Mouse (Mus musculus) midbrain, embryonic 15.5 days (tissue): ENCODE measurements around the gene Fam20a. TPM values are rescaled to one million over a fixed set of nuclear protein-coding genes. Genes with fewer than 3 reads are reported as not detected.
A peak's percentile ranks its signal among the peaks of the same experiment; 100 is the strongest.

Source experiments
- ATAC-seq: fragments of 200-750 bp; cut with Nextera tagmentation; replicated peaks from 2 replicates; pipeline ENCODE4 v1.8.0; 2017; ENCODE audit warnings: moderate TSS enrichment
- H3K27ac ChIP-seq: fragments of 300-500 bp; sonication (generic); 2 replicates; pipeline ENCODE4 v1.5.1; 2015; ENCODE audit warnings: mild to moderate bottlenecking, inconsistent platforms
- H3K27me3 ChIP-seq: fragments of 300-500 bp; sonication (generic); replicated peaks from 2 replicates; pipeline ENCODE4 v1.6.1; 2015; ENCODE audit warnings: inconsistent platforms
- H3K36me3 ChIP-seq: fragments of 300-500 bp; sonication (generic); replicated peaks from 2 replicates; pipeline ENCODE4 v1.6.1; 2015; ENCODE audit warnings: inconsistent platforms
- H3K4me1 ChIP-seq: fragments of 300-500 bp; sonication (generic); 2 replicates; pipeline ENCODE4 v1.6.1; 2015; ENCODE audit warnings: inconsistent platforms
- H3K4me2 ChIP-seq: fragments of 300-500 bp; sonication (generic); 2 replicates; pipeline ENCODE4 v1.6.1; 2015; ENCODE audit warnings: inconsistent platforms, mild to moderate bottlenecking, moderate library complexity
- H3K4me3 ChIP-seq: fragments of 300-500 bp; sonication (generic); 2 replicates; pipeline ENCODE4 v1.5.1; 2015; ENCODE audit warnings: mild to moderate bottlenecking, inconsistent platforms
- H3K9ac ChIP-seq: fragments of 300-500 bp; sonication (generic); 2 replicates; pipeline ENCODE4 v1.6.1; 2015; ENCODE audit warnings: mild to moderate bottlenecking, inconsistent platforms
- H3K9me3 ChIP-seq: fragments of 300-500 bp; sonication (generic); 2 replicates; pipeline ENCODE4 v1.6.1; 2016; ENCODE audit warnings: inconsistent platforms
- WGBS: fragments of 180-500 bp; shearing (Covaris S2); methylation state at CpG from one replicate; pipeline ENCODE4 v1.1.7; 2015; ENCODE audit warnings: mixed read lengths; 5-methylcytosine and 5-hydroxymethylcytosine counted together
- polyA plus RNA-seq: library from polyadenylated mRNA; unstranded; fragments of >200 nt; fragmentation: Nextera tagmentation; extraction: Ambion mirVana; gene quantifications from 2 replicates; pipeline ENCODE4 v1.2.1, GENCODE M21; 2015

Fam20a gene
- polyA plus RNA-seq: 4.1 and 4.3 TPM in 2 replicates

DNA sequence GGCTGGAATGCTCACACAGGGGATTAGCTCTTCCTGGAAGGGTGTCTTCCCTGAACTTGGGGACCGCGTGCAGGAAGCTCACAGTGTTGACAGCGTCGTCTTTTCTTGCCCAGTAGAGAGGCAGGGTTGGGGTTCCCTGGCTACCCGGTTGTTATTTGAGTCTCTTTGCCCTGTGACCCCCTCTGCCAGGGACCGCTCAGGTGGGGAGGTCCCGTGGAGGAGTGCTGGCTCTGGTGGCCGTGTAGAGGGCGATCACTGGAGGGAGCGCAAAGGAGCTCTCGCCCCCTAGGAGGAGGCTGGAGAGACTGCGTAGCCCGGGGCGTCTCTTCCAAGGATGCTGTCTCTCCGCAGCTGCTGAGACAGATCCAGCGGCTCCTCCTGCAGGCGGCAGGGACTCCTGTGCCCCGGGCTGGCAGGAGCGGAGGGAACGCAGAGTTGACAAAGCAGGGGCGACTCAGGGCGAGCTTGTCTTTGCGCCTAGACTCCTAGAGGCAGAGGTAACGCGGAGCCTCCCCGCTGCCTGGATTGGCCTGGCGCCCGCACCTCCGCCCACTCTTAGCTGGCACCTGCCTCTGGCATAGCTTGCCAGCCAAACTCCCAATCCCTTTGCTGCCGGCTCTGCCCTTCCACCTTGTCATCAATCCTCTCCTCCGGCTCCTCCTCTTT is at the start of gene Fam20a:
TSS of gene Fam20a (minus strand) at position 499 of the 666 bp plus-strand sequence.
- H3K4me2 ChIP-seq: peak within 1 kb of the TSS; percentile 83
- no peak within 1 kb of the TSS for H3K27ac ChIP-seq
- H3K4me1 ChIP-seq: peaks cover 17% of the 10 kb centered on the region
- H3K36me3 ChIP-seq: no peaks in the 10 kb centered on the region
- 1% methylated on average over 31 of the region's 31 CpGs for WGBS
- H3K27me3 ChIP-seq: peaks cover 6% of the 10 kb centered on the region
- H3K9me3 ChIP-seq: no peaks in the 10 kb centered on the region
- ATAC-seq: peak; percentile 76
- peak within 1 kb of the TSS; percentile 35 for H3K9ac ChIP-seq
- H3K4me3 ChIP-seq: peak within 1 kb of the TSS; percentile 45

DNA sequence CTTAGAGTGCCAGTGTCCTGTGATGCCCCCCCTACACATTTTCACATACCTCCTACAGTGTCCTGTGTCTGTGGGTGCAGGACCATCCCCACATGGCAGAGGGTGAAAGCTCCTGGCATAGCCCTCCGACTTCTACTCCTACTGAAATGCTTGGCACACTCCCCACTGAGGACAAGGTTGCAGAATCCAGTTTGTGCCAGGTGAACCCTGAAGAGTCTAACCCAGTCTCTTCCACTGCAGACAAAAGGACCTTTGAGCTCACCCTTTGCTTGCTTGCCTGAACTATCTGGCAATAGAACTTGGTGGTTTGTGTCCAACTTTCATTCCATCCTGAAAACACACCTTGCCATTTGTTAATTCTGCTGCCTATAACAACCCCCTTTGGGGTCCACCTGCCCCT is 49.3 kb upstream of the Fam20a start:
- no peaks in the 10 kb centered on the region for H3K9me3 ChIP-seq
- no peaks in the 10 kb centered on the region for H3K27me3 ChIP-seq
- H3K9ac ChIP-seq: no peak overlapping the region
- H3K4me2 ChIP-seq: no peak overlapping the region
- H3K36me3 ChIP-seq: no peaks in the 10 kb centered on the region
- 95% methylated on average over 1 of the region's 1 CpGs for WGBS
- ATAC-seq: no peak
- no peaks in the 10 kb centered on the region for H3K4me1 ChIP-seq
- H3K4me3 ChIP-seq: no peak overlapping the region
- no peak overlapping the region for H3K27ac ChIP-seq

DNA sequence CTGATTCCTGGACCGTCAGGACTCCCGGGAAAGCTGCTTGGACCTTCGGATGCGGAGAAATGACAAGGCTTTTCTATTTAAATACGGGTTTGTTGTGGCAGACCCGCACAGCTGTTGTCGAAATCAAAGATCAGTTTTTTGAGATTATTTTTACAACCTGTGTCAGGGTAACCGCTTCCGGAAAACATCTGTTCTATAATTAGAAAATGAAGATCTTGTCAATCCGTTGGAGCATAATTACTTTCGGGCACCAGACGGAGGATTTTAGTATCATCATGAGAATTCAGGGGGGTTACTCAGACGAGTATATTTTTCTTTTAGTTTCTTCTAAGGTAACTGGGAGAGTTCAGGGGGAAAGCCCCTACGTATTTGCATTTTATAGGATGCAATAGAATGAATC is 48.1 kb upstream of the Fam20a start:
- no peak overlapping the region for H3K9ac ChIP-seq
- 75% methylated on average over 14 of the region's 14 CpGs for WGBS
- no peaks in the 10 kb centered on the region for H3K9me3 ChIP-seq
- no peak overlapping the region for H3K27ac ChIP-seq
- H3K4me2 ChIP-seq: no peak overlapping the region
- H3K27me3 ChIP-seq: no peaks in the 10 kb centered on the region
- no peak for ATAC-seq
- H3K36me3 ChIP-seq: no peaks in the 10 kb centered on the region
- no peak overlapping the region for H3K4me3 ChIP-seq
- H3K4me1 ChIP-seq: no peaks in the 10 kb centered on the region

DNA sequence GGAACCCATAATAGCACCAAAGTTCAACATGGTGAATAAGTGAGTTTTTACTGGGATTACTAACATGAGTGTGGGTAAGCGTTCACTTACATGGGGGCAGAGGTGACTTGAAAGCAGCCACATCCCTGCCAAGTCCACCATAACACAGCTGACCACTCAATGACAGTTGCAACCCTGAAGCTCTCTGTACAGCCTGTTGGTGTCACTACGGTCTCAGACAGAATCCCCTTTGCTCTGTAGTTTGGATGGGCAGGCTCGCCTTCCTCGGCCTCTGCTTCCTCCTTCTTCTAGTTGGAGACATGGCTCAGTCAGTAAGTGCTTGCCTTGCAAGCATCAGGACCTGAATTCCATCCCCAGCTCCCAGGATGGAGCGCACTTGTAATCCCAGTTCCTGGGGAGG is 47.0 kb upstream of the Fam20a start:
- no peak for ATAC-seq
- H3K4me3 ChIP-seq: no peak overlapping the region

DNA sequence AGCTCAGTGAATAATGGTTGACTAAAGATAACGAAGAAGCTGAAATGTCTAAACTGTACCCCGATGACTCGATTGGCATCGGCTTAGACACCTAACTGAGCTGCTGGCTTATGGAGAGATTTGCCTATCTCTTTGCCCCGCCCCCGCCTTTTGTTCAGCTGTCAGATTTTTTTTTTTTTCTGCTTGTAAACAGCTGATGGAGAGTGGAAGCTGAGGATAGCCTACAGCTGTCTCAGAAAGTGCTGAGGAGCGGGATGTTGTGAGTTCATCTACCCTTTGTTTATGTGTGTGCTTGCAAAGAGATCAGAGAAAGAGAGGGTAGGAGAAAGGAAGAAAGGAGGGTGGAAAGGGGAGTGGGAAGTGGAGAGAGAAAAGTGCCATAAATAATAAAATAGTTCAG is 38.0 kb upstream of the Fam20a start:
- no peaks in the 10 kb centered on the region for H3K4me1 ChIP-seq
- no peaks in the 10 kb centered on the region for H3K27me3 ChIP-seq
- H3K36me3 ChIP-seq: no peaks in the 10 kb centered on the region
- WGBS: 89% methylated on average over 7 of the region's 7 CpGs
- no peak overlapping the region for H3K9ac ChIP-seq
- H3K9me3 ChIP-seq: no peaks in the 10 kb centered on the region
- no peak overlapping the region for H3K4me2 ChIP-seq
- no peak overlapping the region for H3K27ac ChIP-seq
- H3K4me3 ChIP-seq: no peak overlapping the region
- no peak for ATAC-seq

More for the DNA sequence above, 47.0 kb upstream of the Fam20a start:
- Histone ChIP-seq H3K4me2 (no peak overlapping the region), H3K36me3 (no peaks in the 10 kb centered on the region), H3K27me3 (no peaks in the 10 kb centered on the region), H3K4me1 (no peaks in the 10 kb centered on the region), H3K9me3 (no peaks in the 10 kb centered on the region), H3K9ac (no peak overlapping the region), H3K27ac (no peak overlapping the region)
- 87% methylated on average over 5 of the region's 5 CpGs for WGBS

DNA sequence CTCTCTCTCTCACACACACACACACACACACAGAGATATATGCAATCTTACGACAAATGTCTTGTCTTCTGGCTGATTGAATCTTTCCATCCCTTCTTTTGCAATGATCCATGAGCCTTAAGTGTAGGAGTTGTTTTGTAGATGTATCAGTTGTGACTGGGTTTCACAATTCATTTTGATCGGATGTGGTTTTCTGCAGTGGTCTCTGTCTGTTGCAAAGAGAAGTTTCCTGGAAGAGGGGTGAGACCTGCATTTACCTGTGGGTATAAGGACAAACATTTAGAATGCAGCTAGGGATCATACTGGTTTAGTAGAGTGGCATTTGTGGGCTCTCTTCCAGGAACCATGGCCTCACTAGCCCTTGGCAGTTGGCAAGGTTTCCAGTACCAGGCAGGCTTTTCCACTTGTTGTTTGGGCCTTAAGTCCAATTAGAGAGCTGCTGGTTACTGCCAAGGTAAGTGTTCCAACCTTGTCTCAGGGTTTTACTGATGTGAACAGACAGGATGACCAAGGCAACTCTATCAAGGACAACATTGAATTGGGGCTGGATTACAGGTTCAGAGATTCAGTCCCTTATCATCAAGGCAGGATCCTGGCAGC is 36.6 kb upstream of the Fam20a start:
- Histone ChIP-seq H3K4me1 (no peaks in the 10 kb centered on the region), H3K9me3 (no peaks in the 10 kb centered on the region), H3K4me3 (no peak overlapping the region), H3K27ac (no peak overlapping the region), H3K27me3 (no peaks in the 10 kb centered on the region), H3K36me3 (no peaks in the 10 kb centered on the region), H3K9ac (no peak overlapping the region), H3K4me2 (no peak overlapping the region)
- 93% methylated on average over 2 of the region's 2 CpGs for WGBS
- ATAC-seq: no peak

DNA sequence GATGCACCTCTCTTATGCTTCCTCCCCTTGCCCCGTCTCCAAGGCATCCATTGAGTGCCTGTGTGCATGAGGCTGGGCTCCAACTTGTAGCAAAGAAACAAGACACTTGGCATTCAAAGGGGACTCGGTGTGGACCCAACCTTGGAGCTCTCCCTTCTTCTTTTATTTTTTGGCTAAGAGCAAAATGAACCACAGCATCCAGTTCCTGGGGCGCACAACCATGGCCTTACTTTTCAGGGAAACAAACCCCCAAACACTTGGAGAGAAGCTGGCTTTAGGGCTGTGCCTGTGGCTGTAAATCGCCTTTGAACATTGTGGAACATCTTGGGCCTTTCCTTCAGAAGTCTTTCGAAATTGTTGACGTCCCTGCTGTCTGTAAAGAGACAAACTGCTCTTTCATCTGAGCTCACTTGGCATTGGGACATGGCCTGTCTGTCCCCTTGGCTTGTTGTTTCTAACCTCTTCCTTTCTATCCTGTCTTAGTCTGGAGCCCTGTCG is 32.1 kb upstream of the Fam20a start:
- H3K4me3 ChIP-seq: no peak overlapping the region
- H3K36me3 ChIP-seq: no peaks in the 10 kb centered on the region
- ATAC-seq: no peak
- H3K4me2 ChIP-seq: no peak overlapping the region
- no peaks in the 10 kb centered on the region for H3K9me3 ChIP-seq
- no peaks in the 10 kb centered on the region for H3K27me3 ChIP-seq
- H3K4me1 ChIP-seq: peaks cover 8% of the 10 kb centered on the region
- no peak overlapping the region for H3K9ac ChIP-seq
- 74% methylated on average over 7 of the region's 7 CpGs for WGBS
- H3K27ac ChIP-seq: no peak overlapping the region

DNA sequence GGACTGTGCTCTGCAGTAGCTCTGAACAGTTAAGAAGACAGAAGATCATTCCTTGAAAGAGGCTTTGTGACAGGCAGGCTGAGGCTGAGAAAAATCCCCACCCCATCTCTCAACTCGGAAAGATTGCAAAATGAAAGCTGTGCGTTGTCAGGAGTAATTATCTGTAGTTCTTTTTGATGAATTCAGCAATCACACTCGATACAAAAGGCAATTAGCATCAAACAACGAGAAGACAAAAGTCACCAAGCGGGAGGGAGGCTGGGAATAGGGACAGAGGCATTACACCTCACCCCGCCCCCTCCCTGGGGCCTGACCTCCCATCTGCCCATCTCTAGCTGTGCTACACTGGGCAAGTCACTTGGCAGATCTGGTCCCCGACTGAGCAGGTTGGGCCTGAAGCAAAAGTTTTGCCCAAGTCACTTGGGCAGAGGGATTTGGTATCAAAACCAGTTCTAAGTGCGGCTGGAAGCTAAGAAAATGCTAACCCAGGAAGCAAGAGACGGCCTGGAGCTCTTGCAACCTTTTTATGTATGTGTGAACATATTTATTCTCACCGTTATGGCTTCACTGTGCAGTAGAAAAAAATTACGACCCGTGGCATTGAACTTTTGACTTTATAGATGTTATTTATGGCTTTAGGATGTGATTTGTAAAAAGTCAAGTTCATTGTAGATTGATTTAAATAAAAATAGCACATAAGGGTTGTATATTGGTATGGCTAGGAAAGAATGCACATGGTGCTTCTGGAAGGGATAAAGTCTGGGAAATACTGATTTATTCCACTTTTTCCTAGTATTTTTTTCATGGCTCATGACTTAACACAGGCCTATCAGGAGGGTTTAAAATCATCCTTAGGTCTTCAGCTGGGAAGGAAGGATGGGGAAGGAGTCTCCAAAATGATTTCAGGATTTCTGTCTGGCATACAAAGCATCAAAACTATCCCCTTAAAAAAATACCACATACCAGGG is 29.8 kb upstream of the Fam20a start:
- no peak for ATAC-seq
- Histone ChIP-seq H3K4me3 (no peak overlapping the region), H3K36me3 (no peaks in the 10 kb centered on the region), H3K27ac (no peak overlapping the region), H3K9me3 (no peaks in the 10 kb centered on the region), H3K4me1 (peaks cover 8% of the 10 kb centered on the region), H3K9ac (no peak overlapping the region), H3K4me2 (no peak overlapping the region), H3K27me3 (no peaks in the 10 kb centered on the region)
- WGBS: 44% methylated on average over 12 of the region's 12 CpGs

DNA sequence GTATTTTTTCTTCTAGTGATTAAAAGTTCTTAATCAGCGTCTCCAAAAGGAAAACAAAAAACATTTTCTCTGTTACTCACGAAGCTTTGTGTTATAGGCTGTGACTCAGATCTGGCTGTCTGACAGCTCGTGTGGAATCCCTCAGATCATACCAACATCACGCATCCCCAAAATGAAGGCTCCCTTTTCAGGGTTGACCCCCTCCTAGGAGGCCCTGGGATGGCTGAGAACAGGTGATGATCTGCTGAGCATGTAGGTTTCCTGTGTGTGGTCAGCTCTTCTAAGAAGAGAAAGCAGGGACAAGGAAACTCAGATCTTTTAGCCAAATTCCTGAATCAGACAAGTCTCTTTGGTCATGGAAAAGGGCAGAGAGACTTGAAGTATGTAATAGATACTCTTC is 23.1 kb upstream of the Fam20a start:
- Histone ChIP-seq H3K4me1 (no peaks in the 10 kb centered on the region), H3K9me3 (no peaks in the 10 kb centered on the region), H3K27me3 (no peaks in the 10 kb centered on the region), H3K27ac (no peak overlapping the region), H3K9ac (no peak overlapping the region), H3K4me2 (no peak overlapping the region), H3K4me3 (no peak overlapping the region), H3K36me3 (no peaks in the 10 kb centered on the region)
- ATAC-seq: no peak
- 81% methylated on average over 4 of the region's 4 CpGs for WGBS

DNA sequence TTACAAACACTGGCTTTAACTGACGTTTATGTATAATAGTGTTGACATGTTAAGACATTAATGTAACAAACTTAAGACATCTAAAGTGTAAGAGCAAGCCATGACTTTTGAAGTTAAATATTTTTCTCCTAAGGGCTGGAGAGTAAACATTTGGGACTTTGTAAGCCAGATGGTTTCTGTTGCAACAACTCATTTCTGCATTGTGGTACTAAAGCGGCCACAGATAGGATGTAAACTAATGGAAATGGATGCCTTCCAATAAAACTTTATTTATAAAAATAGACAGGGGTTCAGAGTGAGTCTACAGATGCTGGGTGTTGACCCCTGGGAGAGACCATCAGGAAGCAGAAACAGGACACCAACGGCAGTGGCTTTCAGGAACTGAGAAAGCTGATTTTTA is 15.9 kb upstream of the Fam20a start:
- Histone ChIP-seq H3K27ac (no peak overlapping the region), H3K4me2 (no peak overlapping the region), H3K36me3 (no peaks in the 10 kb centered on the region), H3K4me3 (no peak overlapping the region), H3K9me3 (no peaks in the 10 kb centered on the region), H3K4me1 (no peaks in the 10 kb centered on the region), H3K27me3 (no peaks in the 10 kb centered on the region), H3K9ac (no peak overlapping the region)
- WGBS: 86% methylated on average over 3 of the region's 3 CpGs
- ATAC-seq: no peak

DNA sequence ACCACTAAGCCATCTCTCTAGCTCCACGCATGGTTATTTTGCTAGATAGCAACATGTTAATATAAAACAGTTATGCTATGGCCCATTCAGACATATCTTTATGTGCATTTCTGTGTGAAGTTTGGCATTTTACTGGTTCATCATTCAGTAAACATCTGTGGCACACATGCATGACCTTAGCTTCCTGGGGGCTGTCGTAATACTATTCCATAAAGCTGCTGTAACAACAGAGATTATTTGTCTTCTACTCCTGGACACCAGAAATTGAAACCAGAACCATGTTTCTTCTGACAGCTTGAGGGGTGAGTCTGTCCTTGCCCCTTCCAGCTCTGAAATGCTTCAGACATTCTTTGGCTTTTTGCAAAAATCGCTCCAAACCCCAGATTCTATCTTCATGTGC is 14.3 kb upstream of the Fam20a start:
- Histone ChIP-seq H3K4me2 (no peak overlapping the region), H3K9ac (no peak overlapping the region), H3K4me3 (no peak overlapping the region), H3K36me3 (no peaks in the 10 kb centered on the region), H3K9me3 (no peaks in the 10 kb centered on the region), H3K4me1 (no peaks in the 10 kb centered on the region), H3K27ac (no peak overlapping the region), H3K27me3 (no peaks in the 10 kb centered on the region)
- ATAC-seq: no peak
- 89% methylated on average over 3 of the region's 3 CpGs for WGBS

DNA sequence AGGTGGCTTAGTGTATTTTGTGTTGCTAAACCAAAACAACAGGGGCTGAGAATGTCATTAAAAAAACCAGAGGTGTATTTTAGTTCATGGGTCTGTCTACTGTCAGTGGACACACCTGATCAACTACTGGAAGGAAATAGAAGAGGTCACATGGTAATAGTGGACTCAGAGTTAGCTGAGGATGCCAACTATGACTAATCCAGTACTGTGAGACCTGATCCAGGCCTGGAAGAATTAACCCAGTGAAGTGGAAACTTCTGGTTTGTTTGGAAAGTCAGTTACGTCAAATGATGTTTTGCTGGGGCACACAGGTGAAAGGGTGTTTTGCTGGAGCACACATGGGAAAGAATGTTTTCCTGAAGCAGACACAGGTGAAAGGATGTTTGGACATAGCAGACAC is 12.3 kb upstream of the Fam20a start:
- no peak for ATAC-seq
- Histone ChIP-seq H3K36me3 (no peaks in the 10 kb centered on the region), H3K4me1 (no peaks in the 10 kb centered on the region), H3K27me3 (no peaks in the 10 kb centered on the region), H3K9ac (no peak overlapping the region), H3K4me3 (no peak overlapping the region), H3K9me3 (no peaks in the 10 kb centered on the region), H3K4me2 (no peak overlapping the region), H3K27ac (no peak overlapping the region)
- 93% methylated on average over 1 of the region's 1 CpGs for WGBS
